Mouse (Mus musculus): Measurements from ENCODE around the gene Adgrf4.

GRCm38 (mm10) chr17:42643416-42643815 is 48.7 kb downstream of the Adgrf4 start:
- no peak for TF ChIP-seq CTCF (IDR thresholded peaks at IDR 0.05; ENCODE audit: borderline replicate concordance, extremely low read depth, insufficient read depth, insufficient read length)
- no peak for TF ChIP-seq POLR2A (IDR thresholded peaks at IDR 0.05; ENCODE audit: borderline replicate concordance, extremely low read depth, insufficient read depth, insufficient read length, poor library complexity, severe bottlenecking)
